ENCODE assay signal across 16 mouse cellular contexts in genomic region chr8:90885671-90886368, GRCm38 (mm10). TPM values are rescaled to one million over a fixed set of nuclear protein-coding genes. Genes with fewer than 3 reads are reported as not detected.
DNase-seq lines count a peak whose midpoint lies in the region; ATAC-seq and TF ChIP-seq lines count a peak whose summit lies in the region.
"Had no signal": no experiment of that assay in that cellular context is flagged by ENCODE, and none has a peak within 500 bp of the region (broad histone marks: within the 10 kb centered on the region; RNA-seq: fewer than 3 reads in every experiment).

No protein-coding gene starts in this region.

- H3K4me3 ChIP-seq in cerebellum, adult 2 months (replicated peaks; ENCODE audit: insufficient read depth, low read depth, low read length) = no peak overlapping the region
- H3K4me3 ChIP-seq in limb, embryonic 13.5 days = no peak overlapping the region; the same call in 1 of the 2 replicates
- no peak overlapping the region for H3K4me3 ChIP-seq in limb, embryonic 10.5 days
- no peak overlapping the region for H3K4me3 ChIP-seq in MEL (ENCODE audit: control insufficient read depth in 1 of 2, insufficient read depth in 1 of 2, low read depth in 2 of 2, low read length in 2 of 2)
- no peak overlapping the region for H3K4me3 ChIP-seq in neural tube, embryonic 13.5 days
- H3K4me3 ChIP-seq: midbrain, embryonic 12.5 days had no signal

- no peak for TF ChIP-seq EP300 in MEL (IDR thresholded peaks at IDR 0.05; ENCODE audit: low read depth in 1 of 2, low read length in 2 of 2)

- H3K36me3 ChIP-seq in limb, embryonic 13.5 days = no peaks in the 10 kb centered on the region
- H3K36me3 ChIP-seq in limb, embryonic 10.5 days = no peaks in the 10 kb centered on the region
- no peaks in the 10 kb centered on the region for H3K36me3 ChIP-seq in MEL (ENCODE audit: control insufficient read depth in 1 of 2, insufficient read depth in 2 of 2, low read length in 2 of 2)
- no peaks in the 10 kb centered on the region for H3K36me3 ChIP-seq in neural tube, embryonic 13.5 days
- H3K36me3 ChIP-seq: midbrain, embryonic 12.5 days had no signal

- TF ChIP-seq RAD21 in MEL (IDR thresholded peaks at IDR 0.05; ENCODE audit: low read depth, low read length) = no peak

- WGBS in cerebellum, adult 2 months = 51% methylated on average over 2 of the region's 2 CpGs
- WGBS in limb, embryonic 13.5 days = 62% methylated on average over 2 of the region's 2 CpGs
- 75% methylated on average over 2 of the region's 2 CpGs for WGBS in limb, embryonic 10.5 days
- WGBS in neural tube, embryonic 13.5 days = 61% methylated on average over 2 of the region's 2 CpGs

- TF ChIP-seq POLR2A in cerebellum, adult 2 months (IDR thresholded peaks at IDR 0.05; ENCODE audit: borderline replicate concordance, insufficient read depth, low read length) = no peak
- no peak for TF ChIP-seq POLR2A in MEL (IDR thresholded peaks at IDR 0.05; ENCODE audit: control insufficient read depth in 1 of 2, insufficient read depth in 1 of 2, low read depth in 1 of 2, low read length in 2 of 2, poor library complexity in 1 of 2)

- no peaks in the 10 kb centered on the region for H3K79me2 ChIP-seq in MEL (ENCODE audit: control insufficient read depth, insufficient read depth, low read length, poor library complexity)

- no peak overlapping the region for H3K9ac ChIP-seq in limb, embryonic 13.5 days
- H3K9ac ChIP-seq in MEL (ENCODE audit: control insufficient read depth, low read depth, low read length, poor library complexity, severe bottlenecking) = no peak overlapping the region
- no peak overlapping the region for H3K9ac ChIP-seq in neural tube, embryonic 13.5 days
- H3K9ac ChIP-seq: liver, embryonic 14.5 days; midbrain, embryonic 12.5 days had no signal

- no peak overlapping the region for H3K27ac ChIP-seq in cerebellum, adult 2 months (ENCODE audit: insufficient read depth, low read length)
- peak overlapping the region; percentile 39; the same call in 1 of the 2 replicates for H3K27ac ChIP-seq in limb, embryonic 13.5 days
- H3K27ac ChIP-seq in limb, embryonic 10.5 days = no peak overlapping the region
- no peak overlapping the region for H3K27ac ChIP-seq in MEL (ENCODE audit: control insufficient read depth, low read depth, low read length)
- H3K27ac ChIP-seq in neural tube, embryonic 13.5 days (replicated peaks) = no peak overlapping the region
- H3K27ac ChIP-seq: liver, embryonic 14.5 days; macrophage; midbrain, embryonic 12.5 days had no signal

- H3K4me1 ChIP-seq in cerebellum, adult 2 months (ENCODE audit: control insufficient read depth, insufficient read depth, low read length) = peaks cover 17% of the 10 kb centered on the region; the same call in 1 of the 2 replicates
- H3K4me1 ChIP-seq in limb, embryonic 13.5 days = no peaks in the 10 kb centered on the region
- no peaks in the 10 kb centered on the region for H3K4me1 ChIP-seq in limb, embryonic 10.5 days
- H3K4me1 ChIP-seq in MEL (ENCODE audit: control insufficient read depth in 1 of 2, insufficient read depth in 2 of 2, low read length in 2 of 2) = peaks cover 0 to 8% of the 10 kb centered on the region in 2 experiments; a peak in 2 of 4 replicates
- no peaks in the 10 kb centered on the region; the same call in 1 of the 2 replicates for H3K4me1 ChIP-seq in neural tube, embryonic 13.5 days (replicated peaks)
- H3K4me1 ChIP-seq: midbrain, embryonic 12.5 days had no signal

- TF ChIP-seq CTCF in cerebellum, adult 2 months (IDR thresholded peaks at IDR 0.05; ENCODE audit: borderline replicate concordance, insufficient read depth, low read depth, low read length) = no peak
- no peak for TF ChIP-seq CTCF in MEL (IDR thresholded peaks at IDR 0.05 in 2 of 3, conservative IDR thresholded peaks at IDR 0.05 in 1 of 3; ENCODE audit: control insufficient read depth in 1 of 3, insufficient read depth in 1 of 3, low read depth in 2 of 3, low read length in 3 of 3, poor library complexity in 1 of 3, severe bottlenecking in 1 of 3)

- no peaks in the 10 kb centered on the region for H3K9me3 ChIP-seq in limb, embryonic 13.5 days
- no peaks in the 10 kb centered on the region for H3K9me3 ChIP-seq in limb, embryonic 10.5 days (replicated peaks)
- no peaks in the 10 kb centered on the region for H3K9me3 ChIP-seq in MEL (replicated peaks; ENCODE audit: insufficient read depth, low read length)
- no peaks in the 10 kb centered on the region for H3K9me3 ChIP-seq in neural tube, embryonic 13.5 days
- H3K9me3 ChIP-seq: midbrain, embryonic 12.5 days had no signal

- no peak for DNase-seq in cerebellum, adult 2 months
- no peak for DNase-seq in limb, embryonic 10.5 days (ENCODE audit: low spot score)
- DNase-seq in MEL (ENCODE audit: low read depth, low spot score) (no peak), adipocyte (ENCODE audit: low spot score) (no peak)
- DNase-seq in left cerebral cortex, adult 9 months (ENCODE audit: low spot score in 2 of 2) = no peak
- DNase-seq: adrenal gland, postnatal 25 days; cerebellum, adult 9-11 months; kidney, adult 8-10 months; left cerebral cortex, postnatal 4 days had no signal

- no peaks in the 10 kb centered on the region for H3K27me3 ChIP-seq in cerebellum, adult 2 months (ENCODE audit: control insufficient read depth, insufficient read depth, low read length)
- H3K27me3 ChIP-seq in limb, embryonic 13.5 days = no peaks in the 10 kb centered on the region
- no peaks in the 10 kb centered on the region for H3K27me3 ChIP-seq in limb, embryonic 10.5 days (ENCODE audit: low read depth, poor library complexity, severe bottlenecking)
- no peaks in the 10 kb centered on the region for H3K27me3 ChIP-seq in MEL (ENCODE audit: control insufficient read depth in 1 of 2, insufficient read depth in 2 of 2, low read length in 2 of 2)
- no peaks in the 10 kb centered on the region for H3K27me3 ChIP-seq in neural tube, embryonic 13.5 days

- H3K4me2 ChIP-seq in limb, embryonic 13.5 days (replicated peaks) = peak overlapping the region; percentile 36; the same call in 1 of the 2 replicates
- peak overlapping the region; percentile 22; the same call in 1 of the 2 replicates for H3K4me2 ChIP-seq in neural tube, embryonic 13.5 days
- H3K4me2 ChIP-seq: midbrain, embryonic 12.5 days had no signal

- ATAC-seq in cerebellum, adult (ENCODE audit: insufficient number of reproducible peaks, low FRiP score, low TSS enrichment) = peak; percentile 49; the same call in 1 of the 2 replicates
- no peak; the same call in 1 of the 2 replicates for ATAC-seq in limb, embryonic 13.5 days (ENCODE audit: low FRiP score, low read depth)
- ATAC-seq in neural tube, embryonic 13.5 days (ENCODE audit: low read depth) = no peak
- ATAC-seq: forebrain, embryonic 14.5 days had no signal

TF ChIP-seq in MEL, 35 proteins besides CTCF, POLR2A, EP300 and RAD21:
- TF ChIP-seq ETS1 (IDR thresholded peaks at IDR 0.05; ENCODE audit: low read depth, low read length) (no peak), TBP (IDR thresholded peaks at IDR 0.05; ENCODE audit: low read depth, low read length) (peak; percentile 89), NRF1 (IDR thresholded peaks at IDR 0.05; ENCODE audit: insufficient read depth, low read depth, low read length, poor library complexity, severe bottlenecking) (no peak), GATA1 (IDR thresholded peaks at IDR 0.05; ENCODE audit: low read depth, low read length) (no peak), ZKSCAN1 (IDR thresholded peaks at IDR 0.05; ENCODE audit: low read depth, low read length) (no peak), ZMIZ1 (IDR thresholded peaks at IDR 0.05; ENCODE audit: low read depth, low read length) (no peak), SIN3A (IDR thresholded peaks at IDR 0.05; ENCODE audit: low read length) (no peak)
TF ChIP-seq in MEL: peak in this region for 1.

RNA-seq across cellular contexts. Expression of gene Chd9, which starts 57.7 kb away (rescaled TPM):
- 882 and 1,083 TPM in 2 replicates for polyA plus RNA-seq in cerebellum, adult 2 months (2012; rRNA removed)
- polyA plus RNA-seq in limb, embryonic 13.5 days (2015; fragmentation: Nextera tagmentation; extraction: Ambion mirVana) = 108 TPM in 2 replicates
- polyA plus RNA-seq in limb, embryonic 10.5 days (2016; fragmentation: Nextera tagmentation; extraction: Ambion mirVana) = 35.8 and 45.5 TPM in 2 replicates
- total RNA-seq in MEL (2012; rRNA removed) = 5.9 and 7.9 TPM in 2 replicates
- 10 to 100 TPM; 40.3 to 87.4 TPM for polyA plus RNA-seq in MEL (2012; ENCODE audit: insufficient read depth in 1 of 2, insufficient read length in 2 of 2, low read depth in 1 of 2, low replicate concordance in 2 of 2, missing spikeins in 1 of 2)
- 78.3 and 83.7 TPM in 2 replicates for polyA plus RNA-seq in neural tube, embryonic 13.5 days (2015; fragmentation: Nextera tagmentation; extraction: Ambion mirVana)
